Mouse (Mus musculus) layer of hippocampus, postnatal 25 days (tissue): ENCODE data around the gene Crocc. TPM values are rescaled to one million over a fixed set of nuclear protein-coding genes. Genes with fewer than 3 reads are reported as not detected.

Experiments used
- DNase-seq, 2 experiments: peaks; one replicate each; pipeline ENCODE4 v3.0.0; 2022; ENCODE audit warnings: mixed read lengths in 2 of 2, low spot score in 1 of 2; ENCODE audit errors: extremely low spot score in 1 of 2
- total RNA-seq, 2 experiments: library from RNA; stranded (reverse); gene quantifications; 2 replicates each; pipeline ENCODE4 v1.2.3; 2021

The Crocc gene
- 10 to 100 TPM; 46.3 to 73.9 TPM for total RNA-seq

- DNase-seq, result peak; percentile 99 to 100
Observed at GRCm38 (mm10) chr4:141060426-141061301, at the start of gene Crocc. Crocc (minus strand) TSS chr4:141060550.

DNA sequence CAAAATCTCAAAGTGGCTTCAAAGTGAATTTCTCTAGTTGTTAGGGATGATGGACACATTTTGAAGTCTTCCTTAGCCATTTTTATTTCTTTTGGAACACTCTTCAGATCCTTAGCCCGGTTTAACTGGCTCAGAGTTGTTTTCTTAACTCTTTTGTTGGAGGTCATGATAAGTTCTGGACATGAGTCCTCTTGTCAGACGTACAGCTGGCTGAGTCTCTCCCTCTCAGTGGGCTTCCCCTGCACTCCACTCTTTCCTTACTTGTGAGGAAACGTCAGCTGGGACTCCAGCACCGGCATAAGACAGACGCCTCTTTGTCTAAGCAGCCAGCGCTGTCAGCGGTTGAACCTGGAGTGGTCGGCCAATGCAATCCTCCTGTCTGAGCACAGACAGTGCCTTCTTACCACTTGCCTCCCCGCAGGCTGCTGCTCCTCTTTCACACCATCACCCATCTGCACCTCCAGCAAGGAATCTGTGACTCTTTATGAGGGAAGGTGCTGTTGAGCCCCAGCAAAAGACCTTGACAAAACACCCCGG, 47.9 kb upstream of the Crocc start:
- DNase-seq, result no peak

DNA sequence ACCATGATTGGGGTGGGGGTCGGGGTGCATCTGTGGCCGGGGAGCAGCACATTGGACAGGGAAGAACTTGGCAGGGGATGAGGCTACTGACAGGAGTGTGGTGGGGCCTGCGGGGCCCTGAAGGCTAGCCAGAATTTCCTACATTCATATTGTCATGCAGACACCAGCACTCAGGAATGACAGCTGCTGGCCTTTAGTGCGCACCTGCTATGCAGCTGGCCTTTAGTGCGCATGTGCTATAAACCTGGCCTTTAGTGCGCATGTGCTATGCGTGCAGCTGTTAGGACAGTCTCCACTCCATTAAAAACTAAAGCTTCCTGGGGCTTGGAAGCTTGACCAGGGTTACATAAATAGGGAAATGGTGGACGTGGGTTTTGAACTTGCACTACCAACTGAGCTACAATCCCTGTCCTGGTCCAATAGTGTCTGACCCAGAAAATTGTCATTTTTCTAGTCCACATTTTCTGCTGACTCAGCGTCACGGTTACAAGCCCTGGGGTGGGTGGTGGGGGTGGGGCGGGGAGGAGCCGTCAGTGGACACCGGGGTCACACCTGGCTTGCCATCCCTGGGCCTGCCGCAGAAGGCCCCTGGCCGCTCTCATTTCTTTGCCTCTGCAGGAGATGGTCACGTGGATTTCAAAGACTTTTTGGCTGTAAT, 46.3 kb upstream of the Crocc start:
- no peak for DNase-seq

DNA sequence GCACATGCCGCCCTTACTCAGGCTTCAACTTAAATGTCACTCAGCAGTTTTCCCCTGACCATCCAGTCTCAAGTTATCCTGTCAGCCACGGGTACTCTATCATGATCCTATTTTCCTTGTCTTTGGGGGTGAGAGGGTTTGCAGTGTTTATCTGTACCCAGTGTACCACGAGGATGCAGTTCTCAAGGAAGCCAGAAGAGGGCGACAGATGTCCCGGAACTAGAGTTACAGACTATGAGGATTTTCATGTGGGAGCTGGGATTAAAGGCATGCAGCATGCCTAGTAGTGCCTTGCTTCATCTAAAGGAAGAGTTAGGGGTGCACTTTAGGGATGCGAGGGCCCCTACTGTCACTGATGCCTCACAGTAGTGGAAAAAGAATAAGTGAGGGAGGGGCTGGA, 41.5 kb upstream of the Crocc start:
- DNase-seq, result no peak

GRCm38 (mm10) chr4:141101291-141101690, 40.9 kb upstream of the Crocc start:
- no peak for DNase-seq

- no peak for DNase-seq
Observed at GRCm38 (mm10) chr4:141099956-141100355, 39.6 kb upstream of the Crocc start.

GRCm38 (mm10) chr4:141098935-141099334, 38.6 kb upstream of the Crocc start:
- DNase-seq, result no peak

DNA sequence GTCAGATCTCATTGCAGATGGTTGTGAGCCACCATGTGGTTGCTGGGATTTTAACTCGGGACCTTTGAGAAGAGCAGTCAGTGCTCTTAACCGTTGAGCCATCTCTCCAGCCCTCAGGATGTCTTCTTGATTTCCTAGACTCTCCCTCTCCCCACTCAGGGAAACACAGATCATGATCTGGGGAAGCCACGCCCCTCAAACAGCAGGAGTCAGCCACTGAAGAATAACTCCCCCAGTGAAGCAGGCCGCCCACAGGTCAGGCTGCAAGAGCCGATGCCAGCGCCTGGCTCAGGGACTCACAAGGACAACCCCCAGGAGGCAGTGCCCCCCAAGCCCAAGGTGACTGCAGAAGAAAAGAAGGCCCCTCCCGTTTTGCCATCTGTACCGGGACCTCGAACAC, 36.4 kb upstream of the Crocc start:
- DNase-seq, result no peak

DNA sequence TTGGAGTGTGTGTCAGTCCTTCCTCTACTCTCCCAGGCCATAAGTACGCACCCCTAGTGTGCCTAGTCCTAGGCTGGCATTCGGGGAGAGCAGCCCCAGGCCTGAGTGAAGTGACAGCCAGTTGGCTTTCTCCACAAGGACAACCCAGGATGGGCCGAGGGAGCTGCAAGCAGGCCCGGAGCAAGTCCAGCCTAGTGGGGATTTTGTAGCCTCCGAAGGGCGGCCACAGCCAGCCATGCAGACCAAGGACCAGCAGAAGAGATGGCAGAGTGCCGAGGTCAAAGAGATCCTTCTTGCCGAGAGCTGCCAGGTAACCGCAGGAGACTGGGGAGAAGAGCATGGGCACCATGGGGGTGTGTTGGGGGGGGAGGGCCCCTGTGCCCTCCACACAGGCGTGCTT, 34.7 kb upstream of the Crocc start:
- DNase-seq, result no peak

GRCm38 (mm10) chr4:141088714-141089113, 28.4 kb upstream of the Crocc start:
- no peak for DNase-seq

GRCm38 (mm10) chr4:141088033-141088432, 27.7 kb upstream of the Crocc start, which contains the start of gene Spata21:
Spata21 (plus strand) TSS chr4:141088333.
- DNase-seq, result no peak

GRCm38 (mm10) chr4:141086862-141087261, 26.5 kb upstream of the Crocc start:
- no peak for DNase-seq

DNA sequence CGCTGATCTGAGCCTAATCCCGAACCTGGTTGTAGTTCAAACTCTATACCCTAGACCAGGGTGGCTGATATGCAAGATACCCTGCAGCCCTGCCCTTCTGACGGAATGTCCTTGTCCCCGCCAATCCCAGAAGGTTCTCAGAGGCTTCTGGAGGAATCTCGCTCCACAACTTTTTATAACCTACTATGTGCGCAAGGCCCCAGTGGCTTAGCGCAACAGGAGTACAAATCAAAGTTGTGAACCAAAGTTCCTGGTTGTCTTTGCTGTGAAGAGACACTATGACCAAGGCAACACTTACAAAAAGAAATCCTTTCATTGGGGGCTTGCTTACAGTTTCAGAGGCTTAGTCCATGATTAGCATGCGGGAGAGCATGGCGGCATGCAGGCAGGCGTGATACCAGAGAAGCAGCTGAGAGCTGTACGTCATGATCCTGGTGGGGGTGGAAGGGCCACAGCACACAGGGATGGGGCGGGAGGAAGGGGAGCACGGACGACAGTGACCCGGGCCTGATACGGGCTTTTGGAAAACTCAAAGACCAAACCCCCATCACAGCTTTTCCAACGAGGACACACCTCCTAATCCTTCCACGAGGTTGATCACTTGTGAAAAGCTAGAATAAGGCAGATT, 18.3 kb upstream of the Crocc start:
- no peak for DNase-seq

DNA sequence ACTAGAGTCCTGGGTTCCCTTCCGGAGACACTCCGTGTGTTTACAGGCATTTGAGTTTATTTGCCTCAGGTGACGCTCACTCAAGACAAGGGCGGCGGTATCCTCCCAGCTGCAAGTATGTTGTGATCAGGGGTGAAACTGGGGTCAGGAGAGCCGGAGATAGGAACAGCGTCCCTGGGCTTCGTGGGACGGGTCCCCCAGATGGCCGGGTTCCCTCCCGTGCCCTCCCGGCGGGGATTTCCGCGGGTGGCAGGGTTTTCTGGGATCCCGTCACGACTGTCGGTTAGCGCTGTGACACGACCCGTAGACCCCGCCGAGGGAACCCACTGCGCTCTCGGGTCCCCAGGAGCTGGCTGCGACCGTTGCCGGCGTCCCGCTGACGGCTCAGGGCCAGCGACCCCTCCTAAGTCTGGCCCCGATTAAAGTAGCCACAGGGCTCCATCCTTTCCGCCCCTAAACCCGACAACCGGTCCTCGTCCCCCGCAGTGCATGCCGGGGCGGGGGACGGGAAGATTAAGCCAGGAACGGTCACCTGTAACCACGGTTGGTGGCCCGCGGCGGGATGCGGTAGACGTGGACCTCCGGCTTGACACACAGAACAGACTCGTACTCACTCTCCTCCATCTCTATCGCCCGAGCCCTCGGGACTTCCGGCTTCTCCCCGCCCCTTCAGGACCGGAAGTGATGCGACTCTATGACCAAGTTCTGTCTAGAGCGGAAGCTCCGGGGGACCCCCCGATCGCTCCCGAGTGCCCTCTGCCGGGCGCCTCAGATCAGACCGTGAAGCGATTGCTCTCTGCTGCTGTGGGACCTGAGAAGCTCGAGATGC, 17.5 kb upstream of the Crocc start, which contains the start of gene Necap2:
Necap2 (minus strand) TSS at position 677 of the 829 bp plus-strand sequence.
- DNase-seq, result peak; percentile 88 to 95

DNA sequence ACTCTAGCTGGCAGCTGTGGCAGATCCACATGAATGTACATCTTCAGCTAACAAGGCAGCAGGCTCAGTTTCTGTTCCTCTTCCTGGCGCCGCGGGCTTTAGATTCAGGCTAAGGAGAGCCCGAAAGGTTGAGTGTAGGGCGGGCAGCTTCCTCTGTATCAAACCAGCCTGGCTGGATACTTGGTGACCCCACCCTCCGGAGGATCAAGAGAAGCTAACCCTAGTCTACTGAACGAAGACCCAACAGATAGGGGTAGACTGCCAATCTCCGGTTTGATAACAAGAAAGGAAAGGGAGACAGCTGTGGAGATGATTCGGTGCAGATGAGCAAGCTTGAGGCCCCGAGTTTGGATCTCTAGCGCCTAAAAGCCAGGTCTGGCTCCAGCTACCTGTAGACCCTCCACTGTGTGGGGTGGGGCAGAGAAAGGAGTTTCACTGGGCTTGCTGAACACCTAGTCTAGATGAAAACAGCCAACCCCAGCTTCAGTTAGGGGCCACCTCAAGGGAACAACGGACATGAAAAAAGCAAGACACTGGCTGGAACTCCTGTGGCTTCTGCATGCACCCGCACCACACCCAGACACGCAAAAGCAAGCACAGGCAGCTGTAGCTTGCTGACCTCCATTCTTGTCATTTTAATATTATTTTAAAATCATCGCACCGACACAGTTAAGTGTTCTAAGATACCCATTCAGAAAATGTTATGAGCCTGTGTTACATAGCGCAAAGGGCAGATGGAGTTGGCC, 16.6 kb upstream of the Crocc start:
- no peak for DNase-seq

DNA sequence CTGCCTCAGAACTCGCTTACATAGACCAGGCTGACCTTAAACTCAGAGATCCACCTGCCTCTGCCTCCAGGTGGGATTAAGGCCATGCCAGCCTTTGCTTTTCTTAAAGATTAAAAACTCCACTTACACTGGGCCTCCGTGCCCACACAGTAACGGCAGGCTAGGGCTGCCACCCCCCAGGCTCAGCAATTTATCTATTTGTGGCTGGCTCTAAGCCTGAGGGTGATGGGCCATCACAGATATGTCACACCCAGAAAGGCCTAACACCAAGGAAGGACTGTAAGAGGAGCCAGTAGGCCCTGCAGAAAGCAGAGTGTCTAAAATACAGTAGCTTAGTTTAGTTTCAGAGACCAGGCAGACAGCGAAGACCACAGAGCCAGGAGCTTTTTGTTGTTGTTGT, 13.8 kb upstream of the Crocc start:
- DNase-seq, result no peak

- no peak for DNase-seq
Observed at GRCm38 (mm10) chr4:141073661-141074060, 13.3 kb upstream of the Crocc start.

- no peak for DNase-seq
Observed at GRCm38 (mm10) chr4:141072502-141072901, 12.2 kb upstream of the Crocc start.

DNA sequence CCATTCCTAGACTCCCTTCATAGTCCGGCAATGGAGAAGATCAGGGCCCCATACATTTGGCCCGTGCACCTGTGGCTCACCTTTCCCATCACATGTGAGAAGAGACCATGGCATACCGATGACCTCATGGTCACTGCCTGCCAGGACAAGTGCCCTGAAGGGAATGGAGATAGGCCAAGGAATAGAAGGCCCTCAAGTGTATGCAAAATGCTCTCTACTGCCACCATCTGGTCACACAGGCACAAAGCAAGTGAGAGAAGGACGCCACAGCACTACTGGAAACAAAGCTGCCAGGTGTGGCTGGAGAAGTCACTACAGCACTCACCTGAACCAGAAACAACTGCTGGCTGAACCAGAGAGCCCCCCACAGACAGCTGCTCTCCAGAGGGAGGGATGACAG, 9.4 kb upstream of the Crocc start:
- DNase-seq, result peak in 1 of 2 experiments; percentile 54
